Mouse (Mus musculus) adrenal gland, postnatal 4 days (tissue): ENCODE measurements around the gene Syt1. TPM values are rescaled to one million over a fixed set of nuclear protein-coding genes. Genes with fewer than 3 reads are reported as not detected.

ENCODE experiments used
- DNase-seq, 2 experiments: peaks; one replicate each; pipeline ENCODE4 v3.0.0; 2021 to 2022; ENCODE audit warnings: low spot score in 2 of 2, mixed read lengths in 2 of 2
- total RNA-seq, 2 experiments: library from RNA; stranded (reverse); gene quantifications; 2 replicates each; pipeline ENCODE4 v1.2.3; 2021

The Syt1 gene
- total RNA-seq, 2 experiments from 2014 or later, result 24.9 to 30.7 TPM

GRCm38 (mm10) chr10:108531111-108531510 lies 479.7 kb downstream of the Syt1 start:
- DNase-seq, result no peak

- DNase-seq, result no peak
Observed at GRCm38 (mm10) chr10:108528338-108528737, 482.4 kb downstream of the Syt1 start.

- DNase-seq, result no peak
Observed at GRCm38 (mm10) chr10:108525506-108525905, 485.3 kb downstream of the Syt1 start.

- no peak for DNase-seq
Observed at GRCm38 (mm10) chr10:108524306-108525029, 486.3 kb downstream of the Syt1 start.

- no peak for DNase-seq
Observed at GRCm38 (mm10) chr10:108519156-108519555, 491.6 kb downstream of the Syt1 start.

GRCm38 (mm10) chr10:108517076-108517475 lies 493.7 kb downstream of the Syt1 start:
- no peak for DNase-seq

GRCm38 (mm10) chr10:108514671-108515070 lies 496.1 kb downstream of the Syt1 start:
- no peak for DNase-seq

GRCm38 (mm10) chr10:108509579-108509978 lies 501.2 kb downstream of the Syt1 start:
- DNase-seq, result no peak

- DNase-seq, result no peak
Observed at GRCm38 (mm10) chr10:108506917-108507316, 503.9 kb downstream of the Syt1 start.

GRCm38 (mm10) chr10:108504925-108505324 lies 505.9 kb downstream of the Syt1 start:
- no peak for DNase-seq

GRCm38 (mm10) chr10:108504128-108504870 lies 506.5 kb downstream of the Syt1 start:
- DNase-seq, result no peak

- no peak for DNase-seq
Observed at GRCm38 (mm10) chr10:108490231-108490630, 520.6 kb downstream of the Syt1 start.

- no peak for DNase-seq
Observed at GRCm38 (mm10) chr10:108483991-108484390, 526.8 kb downstream of the Syt1 start.

- no peak for DNase-seq
Observed at GRCm38 (mm10) chr10:108480146-108480850, 530.5 kb downstream of the Syt1 start.

- no peak for DNase-seq
Observed at GRCm38 (mm10) chr10:108470319-108470955, 540.3 kb downstream of the Syt1 start.

GRCm38 (mm10) chr10:108466539-108466938 lies 544.2 kb downstream of the Syt1 start:
- no peak for DNase-seq

- DNase-seq, result no peak
Observed at GRCm38 (mm10) chr10:108461862-108462261, 548.9 kb downstream of the Syt1 start.

- DNase-seq, result no peak
Observed at GRCm38 (mm10) chr10:108457054-108457453, 553.7 kb downstream of the Syt1 start.

- DNase-seq, result no peak
Observed at GRCm38 (mm10) chr10:108455883-108456282, 554.9 kb downstream of the Syt1 start.

GRCm38 (mm10) chr10:108455204-108455603 lies 555.6 kb downstream of the Syt1 start:
- DNase-seq, result no peak

- no peak for DNase-seq
Observed at GRCm38 (mm10) chr10:108454691-108455117, 556.1 kb downstream of the Syt1 start.
